Mouse (Mus musculus) forebrain, postnatal 0 days (tissue): Measurements from ENCODE around the gene Abhd6. TPM values are rescaled to one million over a fixed set of nuclear protein-coding genes. Genes with fewer than 3 reads are reported as not detected.

Source experiments
- ATAC-seq: fragments of 200-750 bp; cut with Nextera tagmentation; 2 replicates; pipeline ENCODE4 v1.8.0; 2017; ENCODE audit warnings: mild to moderate bottlenecking, moderate library complexity
- DNase-seq: peaks from one replicate; pipeline ENCODE4 v3.0.0-alpha.2; 2015
- H3K27ac ChIP-seq: fragments of 300-500 bp; sonication (generic); 2 replicates; pipeline ENCODE4 v1.5.1; 2014; ENCODE audit warnings: low read depth, mild to moderate bottlenecking, antibody characterized with exemption, low read length, moderate library complexity, mixed read lengths
- H3K27me3 ChIP-seq: fragments of 300-500 bp; sonication (generic); 2 replicates; pipeline ENCODE4 v1.6.1; 2014; ENCODE audit warnings: mild to moderate bottlenecking, low read length, mixed read lengths; ENCODE audit not compliant: insufficient read depth
- H3K36me3 ChIP-seq: fragments of 300-500 bp; sonication (generic); 2 replicates; pipeline ENCODE4 v1.6.1; 2014; ENCODE audit warnings: mild to moderate bottlenecking, moderate library complexity; ENCODE audit not compliant: insufficient read depth
- H3K4me1 ChIP-seq: fragments of 300-500 bp; sonication (generic); 2 replicates; pipeline ENCODE4 v1.6.1; 2014; ENCODE audit warnings: antibody characterized with exemption; ENCODE audit not compliant: insufficient read depth
- H3K4me2 ChIP-seq: fragments of 300-500 bp; sonication (generic); 2 replicates; pipeline ENCODE4 v1.6.1; 2014; ENCODE audit warnings: low read depth, mild to moderate bottlenecking, moderate library complexity
- H3K4me3 ChIP-seq: fragments of 300-500 bp; sonication (generic); 2 replicates; pipeline ENCODE4 v1.5.1; 2014; ENCODE audit warnings: low read depth, low read length, mixed read lengths
- H3K9ac ChIP-seq: fragments of 300-500 bp; sonication (generic); 2 replicates; pipeline ENCODE4 v1.6.1; 2014; ENCODE audit warnings: mild to moderate bottlenecking
- H3K9me3 ChIP-seq: fragments of 300-500 bp; sonication (generic); 2 replicates; pipeline ENCODE4 v1.6.1; 2016; ENCODE audit warnings: low read length
- CTCF ChIP-seq: sonication (generic); IDR thresholded peaks from 2 replicates; pipeline ENCODE4 v1.5.1; 2016; ENCODE audit warnings: antibody characterized with exemption, control low read depth, low read depth
- WGBS: fragments of 180-500 bp; shearing (Covaris S2); extraction: QIAGEN DNeasy Blood & Tissue Kit; methylation state at CpG from one replicate; pipeline ENCODE4 v1.1.7; 2014; 5-methylcytosine and 5-hydroxymethylcytosine counted together
- polyA plus RNA-seq: library from polyadenylated mRNA; unstranded; fragments of >200 nt; fragmentation: Nextera tagmentation; extraction: Ambion mirVana; gene quantifications from 2 replicates; pipeline ENCODE4 v1.2.1, GENCODE M21; 2015
- total RNA-seq: library from RNA; depleted of rRNA; stranded (reverse); fragments of >200 nt; gene quantifications from 2 replicates; pipeline ENCODE4 v1.2.3, GENCODE M21; 2014

Gene Abhd6
- total and polyA plus RNA-seq, 2 experiments from 2014 or later = 8.0 to 36.2 TPM

DNA sequence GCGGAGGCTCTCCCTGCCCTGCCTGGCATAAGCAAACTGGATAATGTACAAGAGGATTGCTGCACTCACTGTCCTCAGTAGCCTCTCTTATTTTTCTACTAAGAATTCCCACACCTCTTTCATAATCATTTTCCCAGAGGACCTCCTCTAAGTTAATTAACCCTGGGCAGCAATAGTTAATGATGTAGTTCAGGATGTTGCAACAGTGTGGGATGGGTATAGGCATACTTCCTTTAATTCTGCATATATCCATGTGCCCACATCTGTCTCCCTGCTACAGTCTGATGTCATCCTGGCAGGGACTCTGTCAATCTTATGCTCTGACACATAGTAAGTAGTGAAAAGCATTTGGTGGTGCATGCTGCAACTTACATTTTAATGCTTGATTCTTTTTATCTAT, 21.5 kb upstream of the Abhd6 start:
- DNase-seq (no peak), ATAC-seq (no peak)
- H3K9ac ChIP-seq = no peak overlapping the region
- H3K27me3 ChIP-seq = no peaks in the 10 kb centered on the region
- no peak for TF ChIP-seq CTCF
- H3K4me2 ChIP-seq = no peak overlapping the region
- no peaks in the 10 kb centered on the region for H3K4me1 ChIP-seq
- WGBS = 84% methylated on average over 1 of the region's 1 CpGs
- H3K27ac ChIP-seq = no peak overlapping the region
- no peaks in the 10 kb centered on the region for H3K36me3 ChIP-seq
- H3K4me3 ChIP-seq = no peak overlapping the region
- H3K9me3 ChIP-seq = no peaks in the 10 kb centered on the region

DNA sequence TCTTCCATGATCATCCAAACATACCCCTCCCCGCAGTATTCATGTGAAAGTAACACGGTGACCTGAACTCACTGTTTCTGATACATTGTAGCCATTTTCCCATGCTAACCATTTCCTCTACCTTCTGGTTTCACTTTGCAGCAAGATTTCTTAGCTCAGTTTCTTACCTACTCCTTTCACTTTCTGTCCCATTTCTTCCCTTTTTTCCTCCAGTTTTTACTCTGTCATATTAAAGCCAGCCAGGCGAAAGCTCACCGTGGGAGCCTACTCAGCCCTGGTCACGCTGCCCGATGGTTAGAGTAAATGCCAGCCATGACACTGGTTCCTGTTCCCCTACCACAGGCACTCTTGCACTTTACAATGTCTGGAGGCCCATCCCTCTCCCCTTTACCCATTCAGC, 15.8 kb upstream of the Abhd6 start:
- TF ChIP-seq CTCF = no peak
- 94% methylated on average over 6 of the region's 6 CpGs for WGBS
- no peak for ATAC-seq

DNA sequence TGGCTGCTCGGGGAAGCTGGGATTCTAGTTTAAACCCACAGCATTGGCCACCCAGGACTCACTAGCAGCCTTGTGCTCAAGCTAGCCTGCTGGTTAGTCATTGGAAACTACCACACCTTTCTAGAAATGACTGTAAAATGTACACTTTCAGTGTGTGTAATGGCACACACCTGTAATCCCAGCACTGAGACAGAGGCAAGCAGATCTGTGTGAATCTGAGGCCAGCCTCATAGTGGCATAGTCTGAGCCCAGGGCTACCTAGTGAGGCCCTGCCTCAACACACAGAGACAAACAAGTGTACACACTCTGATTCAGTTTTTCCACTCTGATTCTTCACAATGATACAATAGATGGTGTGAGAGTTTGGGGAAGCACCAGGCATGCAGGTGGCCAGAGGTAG, 13.3 kb upstream of the Abhd6 start:
- H3K27me3 ChIP-seq = no peaks in the 10 kb centered on the region
- no peak overlapping the region for H3K9ac ChIP-seq
- TF ChIP-seq CTCF = no peak
- ATAC-seq (no peak), DNase-seq (no peak)
- H3K4me3 ChIP-seq = no peak overlapping the region
- no peak overlapping the region for H3K27ac ChIP-seq
- no peaks in the 10 kb centered on the region for H3K36me3 ChIP-seq
- no peaks in the 10 kb centered on the region for H3K4me1 ChIP-seq
- H3K9me3 ChIP-seq = no peaks in the 10 kb centered on the region
- WGBS = 68% methylated on average over 1 of the region's 1 CpGs
- no peak overlapping the region for H3K4me2 ChIP-seq

More for the DNA sequence above, 15.8 kb upstream of the Abhd6 start:
- Histone ChIP-seq H3K9me3 (no peaks in the 10 kb centered on the region), H3K4me3 (no peak overlapping the region), H3K36me3 (no peaks in the 10 kb centered on the region), H3K9ac (no peak overlapping the region), H3K27me3 (no peaks in the 10 kb centered on the region), H3K27ac (no peak overlapping the region), H3K4me2 (no peak overlapping the region), H3K4me1 (no peaks in the 10 kb centered on the region)
- no peak for DNase-seq

- no peaks in the 10 kb centered on the region for H3K9me3 ChIP-seq
- H3K4me2 ChIP-seq = no peak overlapping the region
- ATAC-seq (no peak), DNase-seq (no peak)
- no peak for TF ChIP-seq CTCF
- WGBS = 79% methylated on average over 3 of the region's 3 CpGs
- no peak overlapping the region for H3K9ac ChIP-seq
- H3K27ac ChIP-seq = no peak overlapping the region
- H3K4me1 ChIP-seq = no peaks in the 10 kb centered on the region
- H3K27me3 ChIP-seq = no peaks in the 10 kb centered on the region
- H3K4me3 ChIP-seq = no peak overlapping the region
- H3K36me3 ChIP-seq = no peaks in the 10 kb centered on the region
Observed at GRCm38 (mm10) chr14:7989961-7990360, 12.7 kb upstream of the Abhd6 start.

- H3K27me3 ChIP-seq = no peaks in the 10 kb centered on the region
Observed at GRCm38 (mm10) chr14:7991108-7991776, 11.5 kb upstream of the Abhd6 start.

GRCm38 (mm10) chr14:7992158-7992557, 10.5 kb upstream of the Abhd6 start:
- no peak for ATAC-seq
- DNase-seq = no peak
- no peak overlapping the region for H3K4me3 ChIP-seq
- no peak for TF ChIP-seq CTCF
- H3K36me3 ChIP-seq = no peaks in the 10 kb centered on the region
- WGBS = 74% methylated on average over 6 of the region's 6 CpGs
- no peak overlapping the region for H3K4me2 ChIP-seq
- no peaks in the 10 kb centered on the region for H3K27me3 ChIP-seq
- H3K9ac ChIP-seq = no peak overlapping the region
- H3K4me1 ChIP-seq = no peaks in the 10 kb centered on the region
- H3K9me3 ChIP-seq = no peaks in the 10 kb centered on the region
- no peak overlapping the region for H3K27ac ChIP-seq

More at GRCm38 (mm10) chr14:7991108-7991776, 11.5 kb upstream of the Abhd6 start:
- H3K4me2 ChIP-seq = no peak overlapping the region
- H3K4me1 ChIP-seq = no peaks in the 10 kb centered on the region
- H3K9ac ChIP-seq = no peak overlapping the region
- DNase-seq (no peak), ATAC-seq (no peak)
- TF ChIP-seq CTCF = no peak
- H3K9me3 ChIP-seq = no peaks in the 10 kb centered on the region
- H3K4me3 ChIP-seq = no peak overlapping the region
- H3K27ac ChIP-seq = no peak overlapping the region
- H3K36me3 ChIP-seq = no peaks in the 10 kb centered on the region
- WGBS = 93% methylated on average over 5 of the region's 5 CpGs

DNA sequence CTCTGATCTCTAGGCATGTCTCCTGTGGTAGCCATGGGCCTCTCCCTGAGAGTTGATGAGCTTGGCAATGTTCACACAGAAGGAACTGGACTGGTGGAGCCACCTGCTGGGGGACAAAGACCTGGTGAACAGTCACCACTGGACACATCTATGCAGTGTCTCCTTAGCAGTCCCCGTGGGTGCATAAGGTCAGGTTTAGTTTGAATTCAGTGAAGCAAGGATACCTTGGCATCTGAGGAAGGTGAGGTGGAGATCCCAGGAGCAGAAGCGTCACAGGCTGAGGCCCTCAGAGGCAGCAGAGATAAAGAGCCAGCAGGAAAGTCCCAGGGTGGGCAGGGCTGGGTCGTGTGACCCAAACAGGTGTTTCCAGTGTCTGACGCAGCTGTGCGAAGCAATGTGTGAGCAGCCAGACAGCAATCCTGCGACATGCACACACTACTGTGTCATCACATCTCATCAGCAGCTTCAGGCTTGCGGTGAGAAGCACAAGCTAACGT, 8.4 kb upstream of the Abhd6 start, which contains the start of gene Dnase1l3:
TSS of gene Dnase1l3 (minus strand) at position 303 of the 497 bp plus-strand sequence.
- ATAC-seq = no peak
- Histone ChIP-seq H3K4me3 (no peak within 1 kb of the TSS), H3K4me2 (no peak within 1 kb of the TSS), H3K36me3 (no peaks in the 10 kb centered on the region), H3K4me1 (0 out of 2 replicates have a peak, but pooled peaks cover 2% of the 10 kb centered on the region), H3K9ac (no peak within 1 kb of the TSS), H3K9me3 (no peaks in the 10 kb centered on the region), H3K27me3 (no peaks in the 10 kb centered on the region), H3K27ac (no peak within 1 kb of the TSS)
- peak; percentile 39 for TF ChIP-seq CTCF
- 78% methylated on average over 8 of the region's 8 CpGs for WGBS
- no peak for DNase-seq
